Mouse (Mus musculus): ENCODE measurements around the gene Slc4a2.

The Slc4a2 gene

GRCm38 (mm10) chr5:24453985-24454303 lies 30.3 kb downstream of the Slc4a2 start:
- intact Hi-C loops (cut with DNase I): no loop called here

GRCm38 (mm10) chr5:24455076-24455475 lies 31.4 kb downstream of the Slc4a2 start:
- intact Hi-C loops (cut with DNase I): no loop called here

- intact Hi-C loops (cut with DNase I): no loop called here
These were observed 32.0 kb downstream of the Slc4a2 start for GRCm38 (mm10) chr5:24455613-24456012.

DNA sequence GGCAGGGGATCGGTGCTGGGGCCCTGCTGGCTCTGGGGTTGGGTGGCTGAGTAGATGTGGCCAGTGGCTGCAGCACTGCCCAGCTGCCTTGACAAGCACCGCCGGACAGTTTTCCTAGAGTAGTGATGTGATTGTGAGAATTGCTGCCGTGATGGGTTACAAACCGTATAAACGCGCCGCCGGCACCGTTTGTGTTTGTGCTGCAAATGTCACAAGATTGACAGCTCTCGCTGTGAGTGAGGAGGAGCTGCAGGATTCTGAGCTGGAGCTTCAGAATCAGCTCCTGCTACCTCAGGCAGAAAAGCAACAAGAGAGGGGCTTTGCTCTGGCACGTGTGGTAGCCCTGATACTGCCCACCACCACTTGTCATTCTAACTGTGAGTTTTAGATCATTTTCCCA lies 43.1 kb downstream of the Slc4a2 start:
- intact Hi-C loops (cut with DNase I): no loop called here

GRCm38 (mm10) chr5:24470600-24470999 lies 47.0 kb downstream of the Slc4a2 start:
- intact Hi-C loops (cut with DNase I): loop anchor here (2.0 to 5.0 kb wide), 2 partner anchors 52 to 133 kb away; no protein-coding TSS in a partner anchor

DNA sequence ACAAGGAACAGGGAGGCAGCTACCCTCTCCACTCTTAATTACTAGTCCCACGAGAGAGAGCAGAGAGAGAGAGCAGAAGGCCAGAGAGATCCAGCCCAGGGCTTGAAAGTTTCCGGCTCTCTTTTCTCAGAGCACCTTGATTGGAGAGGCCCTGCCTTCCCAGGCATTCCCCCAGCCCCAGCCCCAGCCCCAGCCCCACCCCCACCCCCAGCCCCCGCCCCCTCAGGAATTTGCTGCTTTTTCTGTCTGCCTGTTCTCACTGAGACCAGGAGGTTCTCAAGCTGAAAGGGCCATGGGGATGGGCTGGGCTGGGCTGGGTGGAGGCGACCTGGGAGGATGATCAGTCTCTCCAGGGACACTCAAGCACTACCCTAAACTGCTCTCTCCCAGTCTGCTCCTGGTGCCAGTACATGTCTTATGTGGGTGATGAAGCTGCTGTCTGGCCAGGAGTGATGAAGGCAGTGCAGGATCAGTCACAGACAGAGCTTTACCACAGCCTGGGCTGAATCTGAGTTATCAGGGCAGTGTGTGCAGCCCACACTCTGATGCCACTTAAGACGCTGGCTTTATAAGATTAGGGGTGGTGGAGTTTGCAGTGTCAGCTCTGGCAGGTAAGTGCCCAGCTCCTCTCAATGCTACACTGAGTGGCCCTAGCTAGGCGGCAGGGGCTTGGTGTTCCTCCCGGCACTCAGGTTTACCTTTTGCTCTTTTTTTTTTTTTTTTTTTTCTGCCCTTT lies 49.4 kb downstream of the Slc4a2 start:
- intact Hi-C loops (cut with DNase I): loop anchor here (5.0 kb wide), 1 partner anchor 136 kb away; no protein-coding TSS in a partner anchor

DNA sequence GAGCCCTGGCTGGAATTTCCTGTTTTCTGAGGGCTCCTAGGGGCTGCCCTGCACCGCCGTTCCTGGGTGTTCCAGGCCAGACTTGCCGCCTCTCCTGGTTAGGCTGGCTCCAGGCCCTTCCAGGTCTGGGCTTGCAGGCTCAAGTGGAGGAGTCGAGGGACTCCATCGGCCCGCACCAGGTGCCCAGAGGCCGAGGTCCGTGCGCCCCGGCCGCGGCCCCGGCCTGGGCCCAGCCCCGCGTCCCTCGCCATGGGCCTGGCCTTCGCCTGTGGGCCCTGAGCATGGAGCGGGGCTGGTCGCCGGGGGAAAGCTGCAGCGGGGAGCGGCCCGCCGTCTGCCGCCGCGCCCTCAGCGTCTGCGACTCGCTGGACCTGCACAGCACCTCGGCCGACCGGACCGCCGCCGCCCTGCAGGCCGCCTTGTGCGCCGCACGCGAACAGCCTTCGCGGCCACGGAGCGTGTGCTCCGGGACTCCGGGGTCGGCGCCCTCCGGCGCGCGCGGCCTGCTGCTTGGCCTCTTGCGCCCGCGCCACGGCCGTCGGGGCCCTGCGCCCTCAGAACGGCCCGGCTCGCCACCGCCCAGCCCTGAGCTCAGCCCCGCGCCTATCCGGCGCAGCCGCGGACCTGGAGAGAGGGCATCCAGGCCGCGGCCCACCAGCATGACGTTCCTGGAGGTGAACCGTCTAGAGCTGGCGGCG lies 50.5 kb downstream of the Slc4a2 start:
- intact Hi-C loops (cut with DNase I): loop anchor here (5.0 kb wide), 1 partner anchor 137 kb away; no protein-coding TSS in a partner anchor

- intact Hi-C loops (cut with DNase I): loop anchor here (5.0 kb wide), 1 partner anchor 137 kb away; no protein-coding TSS in a partner anchor
These were observed 51.2 kb downstream of the Slc4a2 start for GRCm38 (mm10) chr5:24474723-24475261.

- intact Hi-C loops (cut with DNase I): no loop called here
These were observed 52.0 kb downstream of the Slc4a2 start for GRCm38 (mm10) chr5:24475476-24476241.

GRCm38 (mm10) chr5:24477909-24478308 lies 54.3 kb downstream of the Slc4a2 start:
- intact Hi-C loops (cut with DNase I): no loop called here

DNA sequence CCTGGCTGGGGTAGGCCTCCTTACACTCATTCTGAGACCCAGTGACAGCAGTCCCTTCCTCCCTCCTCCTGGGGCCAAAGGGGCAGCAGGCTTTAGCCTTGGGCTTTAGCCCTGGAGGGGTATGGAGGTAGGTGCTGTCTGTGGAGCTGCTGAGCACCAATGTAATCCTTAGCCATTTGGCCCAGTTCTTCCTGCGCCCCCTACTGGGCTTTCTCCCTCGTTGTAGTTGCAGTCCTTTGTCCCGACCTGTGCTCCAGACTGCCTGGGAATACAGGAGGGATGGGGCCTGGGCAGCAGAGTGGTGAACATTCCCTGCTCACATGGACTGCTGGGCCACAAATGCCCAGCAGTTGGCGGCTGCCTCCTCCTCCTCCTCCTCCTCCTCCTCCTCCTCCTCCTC lies 58.0 kb downstream of the Slc4a2 start:
- intact Hi-C loops (cut with DNase I): no loop called here

DNA sequence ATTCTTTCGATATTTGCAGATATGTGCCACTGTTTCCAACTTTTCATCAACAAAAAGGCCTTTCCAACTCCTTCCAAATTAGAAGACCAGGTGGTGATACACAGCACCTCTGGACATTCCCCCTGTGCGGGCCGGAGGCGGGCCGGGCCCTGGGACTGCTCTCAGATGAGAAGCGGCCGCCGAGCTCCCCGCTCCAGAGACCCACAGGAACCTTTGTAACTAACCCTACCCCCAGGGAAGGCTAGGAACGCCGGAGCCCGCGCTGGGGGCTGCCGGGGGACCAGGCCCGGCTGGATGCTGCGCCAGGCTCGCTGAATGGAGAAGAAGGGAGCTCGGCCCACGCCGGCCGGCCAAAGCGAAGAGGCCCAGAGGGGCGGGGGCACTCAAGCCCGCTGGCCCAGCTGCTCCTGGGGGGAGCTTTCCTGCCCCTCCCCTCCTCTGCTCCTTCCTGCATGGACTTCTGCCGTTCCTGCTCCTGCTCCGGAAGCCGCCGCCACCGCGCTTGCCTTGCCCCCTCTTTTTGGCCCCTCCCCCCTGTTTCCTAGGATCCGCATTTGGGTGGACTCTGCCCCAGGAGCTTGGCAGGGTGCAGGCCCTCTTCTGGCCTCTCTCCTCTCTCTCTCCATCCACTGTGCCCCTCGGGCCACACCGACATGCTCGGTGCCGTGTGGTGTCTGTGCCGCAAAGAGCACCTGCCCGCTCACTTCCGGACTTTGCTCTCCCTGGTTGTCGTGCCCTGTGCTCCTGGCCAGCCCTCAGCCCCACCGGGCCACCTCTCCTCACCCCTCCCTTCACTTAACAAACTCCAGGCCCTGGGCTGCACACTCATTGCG lies 58.8 kb downstream of the Slc4a2 start:
- intact Hi-C loops (cut with DNase I): no loop called here

- intact Hi-C loops (cut with DNase I): no loop called here
These were observed 59.7 kb downstream of the Slc4a2 start for GRCm38 (mm10) chr5:24483326-24483725.

DNA sequence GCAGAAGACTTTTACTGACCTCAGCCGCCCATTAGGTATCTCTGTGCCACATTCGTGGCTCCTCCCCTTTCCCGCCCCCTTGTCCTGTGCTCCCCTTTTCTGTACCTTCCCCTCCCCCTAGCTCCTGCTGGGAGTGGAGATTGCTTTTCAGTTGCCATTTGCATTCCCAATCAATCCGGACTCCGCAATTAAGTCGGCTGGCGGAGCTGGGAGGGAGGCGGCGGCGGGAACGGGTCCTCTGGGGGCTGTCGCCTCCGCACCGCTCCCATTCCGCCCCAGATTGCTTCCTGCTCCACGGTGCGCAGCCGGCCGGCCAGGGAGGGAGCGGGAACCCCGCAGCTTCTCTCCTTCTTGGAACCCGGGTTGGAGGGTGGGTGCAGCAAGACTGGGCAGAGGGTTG lies 61.3 kb downstream of the Slc4a2 start:
- intact Hi-C loops (cut with DNase I): no loop called here

- intact Hi-C loops (cut with DNase I): no loop called here
These were observed 62.5 kb downstream of the Slc4a2 start for GRCm38 (mm10) chr5:24486097-24486496.

DNA sequence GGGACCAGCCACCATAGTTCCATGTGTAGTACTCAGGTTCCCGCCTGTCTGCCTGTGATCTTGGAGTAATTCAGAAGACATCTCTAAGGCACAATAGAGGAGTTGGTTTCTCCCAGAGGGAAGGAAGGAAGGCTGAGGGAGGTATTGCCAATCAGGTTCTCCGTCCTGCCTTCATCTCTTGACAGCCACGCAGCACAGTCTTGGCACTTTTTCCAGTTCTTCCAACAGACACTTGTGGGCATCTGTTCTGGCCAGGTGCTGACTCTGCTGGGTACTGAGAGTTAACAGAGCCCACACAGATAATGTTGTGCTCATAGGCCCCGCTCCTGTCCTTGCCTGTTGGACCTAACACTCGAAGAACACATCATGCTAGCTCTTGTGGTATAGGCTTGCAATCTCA lies 63.1 kb downstream of the Slc4a2 start:
- intact Hi-C loops (cut with DNase I): no loop called here

DNA sequence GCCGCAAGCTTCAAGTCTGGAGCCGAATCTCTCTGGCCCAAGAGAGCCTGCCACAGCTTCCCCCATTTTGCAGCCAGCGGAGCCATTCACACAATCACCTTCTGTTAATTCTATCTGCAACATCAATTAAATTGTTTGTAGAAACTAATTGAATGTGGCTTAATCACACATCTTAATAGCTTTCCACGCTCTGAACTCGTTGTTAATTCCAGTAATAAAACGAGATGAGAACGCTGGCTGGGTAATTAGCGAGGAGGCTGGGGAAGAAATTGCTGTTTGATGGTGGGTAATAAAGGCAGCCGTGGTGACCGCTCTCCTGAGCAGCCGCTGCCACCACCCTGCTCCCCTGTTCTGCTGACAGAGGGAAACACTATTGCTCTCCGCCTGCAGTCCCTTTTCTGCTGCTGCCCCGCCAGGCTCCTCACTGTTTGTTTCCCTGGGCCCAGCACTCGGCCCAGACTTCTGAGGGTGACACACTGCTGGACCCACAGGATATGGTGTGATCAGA lies 66.8 kb downstream of the Slc4a2 start:
- intact Hi-C loops (cut with DNase I): no loop called here
